Mouse (Mus musculus) kidney, postnatal 10 days (tissue): ENCODE measurements at regions not wholly inside any gene's neighbourhood (a gene's known extent, or its start where the extent isn't known, plus 50 kb on each side); places are given as distances from the start of the nearest gene placed in this dataset.

Source experiments
- DNase-seq: peaks from one replicate; pipeline ENCODE4 v3.0.0; 2021; ENCODE audit warnings: mixed read lengths

DNA sequence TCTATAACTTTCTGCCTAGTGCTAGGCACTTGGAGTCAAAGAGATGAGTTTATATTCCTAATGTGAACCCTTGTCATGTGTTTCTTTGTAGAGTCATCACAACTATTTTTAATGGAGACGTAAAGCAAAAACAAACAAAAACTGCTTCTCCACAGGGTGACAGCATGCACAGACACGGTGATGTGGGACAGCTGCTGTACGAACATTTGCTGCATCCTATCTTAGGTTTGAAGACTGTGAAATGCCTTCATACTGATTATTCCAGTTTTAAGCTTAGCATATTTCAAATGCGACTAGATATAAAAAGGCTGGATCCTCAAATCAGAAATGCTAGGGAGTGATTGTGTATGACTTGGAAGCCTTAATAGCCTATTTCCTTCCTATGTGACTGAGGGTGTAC is 187.3 kb upstream of the Eci2 start:
- peak; percentile 50 for DNase-seq

GRCm38 (mm10) chr13:35226142-35226829 is 199.4 kb upstream of the Eci2 start:
- DNase-seq, result no peak

DNA sequence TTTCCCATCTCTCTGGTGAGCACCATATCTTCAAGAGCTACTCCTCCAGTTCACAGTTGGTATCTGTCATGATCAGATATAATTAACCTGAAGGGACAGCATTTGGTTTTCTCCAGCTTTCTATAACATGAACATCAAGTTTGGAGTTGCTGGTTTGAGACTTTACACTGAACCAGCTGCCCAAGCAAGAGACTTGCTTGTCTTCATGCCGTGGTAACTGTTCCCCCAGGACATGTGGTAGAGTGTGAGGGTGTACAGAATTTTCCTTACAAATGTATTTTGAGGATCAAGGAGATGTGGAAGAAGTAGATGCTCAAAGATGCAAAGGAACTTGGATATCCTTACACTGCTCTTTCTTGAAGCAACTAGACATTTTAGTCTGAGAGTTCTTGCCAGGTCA is 200.0 kb upstream of the Eci2 start:
- no peak for DNase-seq

DNA sequence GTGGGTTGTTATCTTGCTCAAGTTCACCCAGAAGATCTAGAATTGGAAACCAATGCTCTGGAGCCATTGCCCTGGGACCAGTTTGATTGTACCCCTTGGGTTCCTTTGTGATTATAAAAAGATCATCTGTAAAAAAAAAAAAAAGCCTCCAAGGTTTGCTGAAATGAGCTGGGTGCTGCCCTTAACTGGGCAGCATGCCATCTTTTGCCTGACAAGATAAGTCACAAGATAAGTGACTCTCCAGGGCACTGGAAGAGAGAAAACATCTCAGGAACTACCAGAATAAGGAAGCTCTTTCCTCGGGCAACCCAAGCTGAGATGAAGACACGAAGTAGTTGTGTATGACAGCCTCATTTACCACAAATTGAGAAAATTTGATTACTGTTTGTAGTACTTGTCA is 202.7 kb upstream of the Eci2 start:
- DNase-seq, result no peak

DNA sequence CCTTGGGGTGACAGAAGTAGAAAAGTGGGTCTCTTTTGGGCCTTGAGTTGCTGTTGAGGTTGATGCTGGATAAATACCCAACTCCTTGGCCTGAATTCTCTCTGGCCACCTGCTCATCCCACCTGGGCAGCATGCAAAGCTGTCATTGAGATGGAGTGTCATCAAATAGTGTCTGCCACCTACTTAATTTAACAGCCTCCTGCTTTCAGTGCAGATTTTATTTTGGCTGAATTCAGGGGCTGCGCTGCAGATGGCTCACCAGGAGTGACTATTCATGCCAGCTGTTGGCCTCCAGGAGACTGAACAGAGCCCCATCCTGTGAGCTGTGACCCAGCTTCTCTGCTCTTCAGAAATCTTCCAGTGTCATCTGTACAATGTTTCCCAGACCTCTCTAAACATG is 206.7 kb upstream of the Eci2 start:
- DNase-seq, result no peak

DNA sequence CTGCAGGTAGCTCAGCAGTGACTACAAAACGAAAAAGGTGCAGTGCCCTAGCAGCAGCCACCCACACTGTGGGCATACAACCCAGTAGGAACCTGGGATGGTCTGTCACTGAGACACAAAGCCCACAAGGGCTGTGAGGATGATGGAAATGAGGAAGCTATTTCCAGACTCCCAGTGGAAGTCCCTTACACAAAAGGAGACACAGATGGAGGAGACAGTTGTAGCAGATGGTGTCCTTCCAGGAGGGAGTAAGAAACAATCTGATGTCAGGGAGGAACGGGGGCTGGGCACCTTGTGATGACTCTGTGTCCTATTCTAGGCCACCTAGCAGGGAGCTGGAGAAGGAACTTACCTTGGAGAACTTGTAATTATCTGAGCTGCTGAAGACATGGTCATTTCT is 214.5 kb upstream of the Eci2 start:
- DNase-seq, result no peak

DNA sequence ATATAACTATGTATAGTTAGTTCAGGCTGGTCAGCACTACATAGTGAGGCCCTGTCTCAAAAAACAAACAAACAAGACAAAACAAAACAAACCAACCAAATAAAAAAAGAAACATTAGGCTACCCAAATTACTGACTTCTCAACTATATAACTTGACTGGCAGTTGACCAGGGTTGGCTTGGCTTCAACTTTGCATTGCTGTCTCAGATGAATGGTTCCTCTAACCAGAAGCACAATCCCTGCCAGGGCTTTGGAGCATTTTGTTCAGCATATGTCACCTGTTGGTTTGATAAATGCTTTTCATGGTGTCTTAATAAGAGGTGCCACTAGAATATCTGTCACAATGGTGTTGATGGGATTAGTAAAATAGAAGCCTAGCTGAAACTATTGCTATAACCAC is 217.1 kb upstream of the Eci2 start:
- DNase-seq, result peak; percentile 11

DNA sequence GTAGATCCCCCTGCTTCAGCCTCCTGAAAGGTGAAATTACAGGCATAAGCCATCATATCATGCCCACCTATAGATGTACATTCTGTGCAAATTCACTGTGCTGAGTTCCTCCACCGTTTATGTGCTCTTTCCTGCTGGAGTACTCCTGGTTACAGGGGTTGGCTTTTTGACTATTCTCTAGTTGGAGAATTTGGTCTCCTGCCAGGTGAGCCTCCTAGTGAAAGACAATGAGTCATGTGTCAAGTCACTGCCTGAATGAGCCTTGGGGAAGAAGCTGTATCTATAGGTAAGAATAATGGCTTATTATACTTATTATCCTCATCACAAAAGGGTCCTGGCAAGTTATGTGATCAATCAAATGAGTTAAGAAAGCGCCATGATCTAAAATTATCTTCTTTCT is 230.5 kb upstream of the Eci2 start:
- DNase-seq, result peak; percentile 13

DNA sequence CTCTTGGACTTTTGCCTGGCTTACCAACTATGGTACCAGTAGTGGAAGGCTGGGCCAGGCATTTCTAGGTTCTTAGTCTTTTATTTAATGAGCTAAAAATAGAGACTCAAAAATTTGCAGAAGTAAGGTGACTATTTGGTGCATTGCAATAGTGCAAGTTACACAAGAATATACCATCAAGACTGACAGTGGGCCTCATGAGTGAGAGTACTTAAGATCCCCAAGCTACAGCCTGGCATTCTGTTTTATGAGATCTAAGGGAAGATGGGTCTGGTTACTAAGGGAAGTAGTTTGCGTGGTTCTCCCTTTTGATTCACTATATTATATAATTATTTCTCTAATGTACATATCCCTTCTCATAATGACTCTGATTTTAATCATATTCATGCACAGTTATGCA is 231.8 kb upstream of the Eci2 start:
- no peak for DNase-seq

DNA sequence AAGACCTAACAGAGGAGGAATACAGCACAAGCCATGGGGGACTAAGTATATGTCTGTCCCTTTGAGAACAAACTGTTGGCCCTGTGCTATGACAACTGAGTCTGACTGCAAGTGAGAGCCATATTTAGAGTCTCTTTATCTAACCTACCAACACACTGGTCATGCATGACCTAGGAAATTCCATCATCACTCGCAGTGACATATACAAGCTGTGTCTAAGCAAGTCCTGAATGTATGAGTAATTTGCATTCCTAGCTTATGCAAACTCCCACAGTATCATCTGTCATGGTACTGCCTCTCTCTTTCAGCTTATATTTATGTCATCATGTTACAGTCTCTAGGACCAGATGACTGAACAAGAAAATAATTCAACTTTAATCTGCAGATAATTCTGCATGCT is 257.1 kb upstream of the Eci2 start:
- no peak for DNase-seq

DNA sequence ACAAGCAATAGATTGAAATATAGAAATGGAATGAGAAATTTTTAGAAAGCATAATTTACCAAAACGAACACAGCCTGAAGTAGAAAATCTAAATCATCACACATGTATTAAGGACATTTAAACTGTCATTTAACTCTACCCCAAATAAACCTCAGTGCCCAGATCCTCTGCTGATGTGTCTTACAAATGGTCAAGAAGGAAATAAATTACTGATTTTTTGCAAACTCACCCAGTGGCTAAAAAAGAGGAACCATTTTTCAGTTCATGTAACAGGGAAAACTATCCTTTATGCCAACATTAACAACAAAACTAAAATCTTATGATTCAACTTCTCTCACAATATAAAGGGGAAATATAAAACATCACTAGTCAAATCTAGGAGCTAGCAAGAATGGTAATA is 275.2 kb upstream of the Eci2 start:
- no peak for DNase-seq

DNA sequence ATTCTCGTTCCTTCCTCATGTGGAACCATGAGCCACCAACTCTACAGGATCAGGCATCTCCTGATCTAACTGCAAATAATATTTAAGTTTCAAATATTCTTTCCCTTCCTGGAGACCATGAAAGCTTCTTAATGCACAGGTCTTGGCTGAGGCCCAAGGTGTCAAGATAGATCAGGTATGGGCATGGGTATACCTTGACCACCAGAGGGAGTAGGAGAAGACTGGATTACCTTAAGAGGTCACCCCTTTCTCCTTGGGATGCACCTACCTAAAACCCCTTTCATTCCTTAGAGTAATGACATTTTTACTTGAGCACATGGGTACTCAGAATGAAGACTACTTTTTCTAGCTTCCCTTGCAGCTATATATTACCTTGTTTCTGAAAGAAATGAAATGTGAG is 289.9 kb upstream of the Eci2 start:
- DNase-seq, result no peak

GRCm38 (mm10) chr13:35326682-35327242 is 299.9 kb upstream of the Eci2 start:
- DNase-seq, result no peak

DNA sequence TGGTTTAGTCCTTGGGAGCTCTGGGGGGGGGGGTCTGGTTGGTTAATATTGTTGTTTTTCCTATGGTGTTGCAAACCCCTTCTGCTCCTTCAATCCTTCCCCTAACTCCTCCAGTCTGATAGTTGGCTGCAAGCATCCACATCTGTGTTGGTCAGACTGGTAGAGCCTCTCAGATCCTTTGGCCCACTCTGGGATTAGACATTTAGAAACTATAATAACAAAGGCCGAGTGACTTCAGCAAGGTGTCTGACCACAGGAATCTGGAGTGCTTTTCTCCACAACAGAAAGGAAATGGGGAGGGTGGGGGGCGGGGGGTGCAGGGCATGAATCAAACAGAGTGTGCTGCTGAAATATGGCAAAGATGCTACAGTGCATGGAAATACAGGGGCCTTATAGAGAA is 301.4 kb upstream of the Eci2 start:
- no peak for DNase-seq

- no peak for DNase-seq
Observed at GRCm38 (mm10) chr13:35330926-35331325, 304.0 kb upstream of the Eci2 start.

DNA sequence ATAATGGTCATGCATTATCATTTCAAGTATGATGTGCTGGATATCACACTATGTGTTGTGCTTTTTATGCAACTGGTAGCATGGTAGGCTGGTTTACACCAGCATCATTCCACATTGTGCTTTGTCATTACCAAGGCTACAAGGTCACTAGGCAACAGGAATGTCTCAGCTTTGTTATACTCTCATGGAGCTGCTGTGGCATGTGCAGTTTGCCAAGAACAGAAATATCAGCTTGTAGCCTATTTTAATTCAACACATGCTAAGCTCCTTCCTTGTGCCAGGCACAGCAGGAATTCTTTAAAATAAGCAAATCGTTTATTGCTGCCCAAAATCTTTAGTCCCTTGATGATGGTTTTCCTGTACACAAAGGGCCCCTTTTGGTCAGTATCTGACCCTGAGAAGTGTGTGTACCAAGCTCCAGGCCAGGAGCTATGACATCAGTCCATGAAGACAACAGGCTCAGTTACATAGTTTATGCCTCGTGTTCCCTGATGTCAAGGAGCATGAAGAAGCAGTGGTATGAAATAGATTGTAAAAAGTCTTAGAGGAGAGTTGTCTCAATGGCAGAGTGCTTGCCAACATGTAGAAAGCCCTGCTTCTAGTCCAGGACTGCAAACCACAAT is 314.0 kb upstream of the Cdyl start:
- no peak for DNase-seq

DNA sequence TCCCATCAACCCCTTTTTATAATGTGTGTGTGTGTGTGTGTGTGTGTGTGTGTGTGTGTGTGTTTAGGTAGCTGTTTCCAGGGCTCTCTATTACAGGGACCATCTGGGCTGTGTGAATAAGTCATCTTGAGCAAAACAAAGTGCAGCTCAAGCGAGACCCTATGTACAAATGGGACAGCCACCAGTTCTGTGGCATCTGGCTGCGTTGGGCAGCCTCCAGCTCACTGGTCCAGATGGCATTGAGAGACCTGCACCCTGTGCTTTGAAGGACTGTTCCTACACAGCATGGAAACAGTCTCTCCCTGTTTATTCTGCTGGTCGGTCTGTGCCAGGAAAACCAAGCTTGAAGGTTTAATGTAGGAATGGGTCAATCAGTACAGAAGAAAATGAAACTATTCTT is 311.4 kb upstream of the Cdyl start:
- DNase-seq, result no peak

- DNase-seq, result no peak
Observed at GRCm38 (mm10) chr13:35359345-35359744, 300.3 kb upstream of the Cdyl start.

GRCm38 (mm10) chr13:35377487-35377886 is 282.1 kb upstream of the Cdyl start:
- DNase-seq, result no peak

GRCm38 (mm10) chr13:35379500-35379899 is 280.1 kb upstream of the Cdyl start:
- no peak for DNase-seq

DNA sequence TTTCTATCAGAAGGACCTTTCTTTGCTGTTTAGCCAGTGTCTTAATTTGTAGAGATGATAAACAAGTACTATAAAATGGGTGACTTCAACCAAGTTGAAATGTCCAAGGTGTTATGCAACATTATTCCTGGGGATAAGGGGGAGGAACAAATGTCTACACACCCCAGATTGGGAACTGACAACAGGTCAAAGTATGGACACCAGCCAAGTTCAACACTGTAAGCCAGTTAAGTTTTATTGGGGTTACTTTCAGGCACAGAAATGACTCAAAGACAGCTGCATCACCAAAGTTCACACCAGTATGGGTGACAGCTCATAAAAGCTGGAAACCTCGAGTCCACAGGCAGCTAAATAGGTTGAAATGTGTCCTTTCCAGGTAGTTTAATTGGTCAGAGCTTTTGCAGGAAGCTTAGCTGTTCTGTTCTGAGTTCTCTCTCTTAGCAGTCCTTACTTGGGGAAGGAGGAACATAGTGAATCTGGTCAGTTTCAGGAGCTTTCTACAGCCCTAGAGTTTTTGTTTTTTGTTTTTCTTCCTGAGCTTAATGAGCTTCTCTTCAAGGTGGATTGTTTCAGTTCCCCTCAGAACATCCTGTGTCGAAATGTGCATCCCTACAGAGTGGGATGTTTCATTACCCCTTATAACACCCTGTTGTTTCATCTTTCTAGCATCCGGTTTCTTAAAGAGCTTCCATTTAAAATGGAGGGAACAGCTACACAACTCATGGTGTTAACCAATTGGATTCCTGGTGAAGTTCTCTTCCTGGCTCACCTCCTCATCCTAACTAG is 279.2 kb upstream of the Cdyl start:
- no peak for DNase-seq

GRCm38 (mm10) chr13:35381641-35382040 is 278.0 kb upstream of the Cdyl start:
- no peak for DNase-seq

- DNase-seq, result no peak
Observed at GRCm38 (mm10) chr13:35383000-35383623, 276.5 kb upstream of the Cdyl start.
